Mouse (Mus musculus): Measurements from ENCODE around the gene 1300017J02Rik. TPM values are rescaled to one million over a fixed set of nuclear protein-coding genes. Genes with fewer than 3 reads are reported as not detected.
"Not testable (repeated sequence)": the region's sequence is repeated elsewhere in the genome, so short reads cannot be mapped to it uniquely, and the experiment has no call there.

The 1300017J02Rik gene
- 1.9 and 3.1 TPM in 2 replicates for polyA plus RNA-seq (2014; fragmentation: Nextera tagmentation; extraction: Ambion mirVana)

DNA sequence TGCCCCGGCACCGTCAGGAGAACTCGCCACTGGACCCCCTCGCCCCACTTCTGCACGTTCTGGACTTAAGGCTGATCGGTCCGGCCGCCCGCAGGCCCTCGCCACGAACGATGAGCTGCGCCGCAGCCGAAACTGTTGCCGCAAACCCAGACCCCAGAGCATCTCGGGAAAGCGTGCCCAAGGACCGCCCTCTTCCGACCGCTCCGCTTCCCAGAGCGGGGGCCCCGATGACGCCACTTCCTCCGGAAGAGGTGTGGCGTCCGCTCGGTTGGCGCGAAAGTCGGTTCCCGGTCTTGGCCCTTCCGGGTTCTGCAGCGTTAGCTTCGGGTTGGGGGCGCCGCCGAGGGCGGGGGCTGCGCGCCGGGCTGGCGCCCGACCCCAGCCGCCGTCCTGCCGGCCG lies at the start of gene 1300017J02Rik, which contains the start of gene Topbp1:
Gene 1300017J02Rik (minus strand): TSS at position 156 of the 400 bp plus-strand sequence.
Gene Topbp1 (plus strand): TSS at position 289 of the 400 bp plus-strand sequence.
- Histone ChIP-seq H3K9ac (ENCODE audit: low read length) (peak within 1 kb of the TSS; percentile 95), H3K4me2 (ENCODE audit: low read depth, severe bottlenecking) (peak within 1 kb of the TSS; percentile 62)
- 0% methylated on average over 49 of the region's 49 CpGs for WGBS

DNA sequence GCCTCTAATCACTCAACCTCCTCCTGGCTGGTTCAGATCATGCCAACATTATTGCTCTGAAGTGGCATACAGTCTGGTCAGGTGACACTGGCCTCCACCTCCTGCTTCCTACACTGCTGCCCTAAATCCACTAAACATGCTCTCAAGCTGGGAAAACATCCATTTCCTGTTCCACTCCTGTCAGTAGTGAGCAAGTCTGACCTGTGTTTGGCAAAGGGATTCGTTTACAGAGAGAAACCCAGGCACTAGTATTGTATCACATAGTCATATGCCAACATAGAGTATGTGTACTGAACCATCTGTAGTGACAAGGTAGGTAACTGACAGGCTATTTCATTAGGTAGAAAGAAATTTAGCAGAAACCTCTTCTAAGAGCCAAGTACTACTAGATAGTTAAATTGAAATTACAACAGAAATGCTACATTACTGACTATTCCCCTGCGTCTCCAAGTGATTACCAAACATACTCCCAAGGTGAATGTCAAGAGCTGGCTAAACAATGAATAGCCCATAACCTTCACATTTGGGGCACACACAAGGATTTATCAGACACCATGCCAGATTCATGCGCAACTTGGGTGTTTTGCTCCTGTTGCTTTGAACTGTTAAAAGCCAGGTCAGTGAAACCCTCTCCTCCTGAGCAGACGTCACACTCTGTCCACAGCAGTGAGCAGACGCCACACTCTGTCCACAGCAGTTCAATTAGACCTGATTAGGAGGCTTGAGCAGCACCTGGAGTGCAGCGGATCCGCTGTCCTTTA lies 48.8 kb upstream of the 1300017J02Rik start:
- not testable (repeated sequence) for H3K4me3 ChIP-seq (ENCODE audit: low read depth, low read length); H3K9me3 ChIP-seq (ENCODE audit: control insufficient read depth, low read length); H3K9ac ChIP-seq (ENCODE audit: low read length); H3K4me1 ChIP-seq (ENCODE audit: control insufficient read depth, insufficient read depth, low read length); H3K4me2 ChIP-seq (ENCODE audit: low read depth, severe bottlenecking); H3K27ac ChIP-seq (replicated peaks; ENCODE audit: low read depth, low read length); H3K27me3 ChIP-seq (ENCODE audit: control insufficient read depth, insufficient read depth, low read length); DNase-seq (ENCODE audit: low spot score); ATAC-seq (ENCODE audit: insufficient number of reproducible peaks, low FRiP score, low TSS enrichment, low read depth)
- peaks cover 15% of the 10 kb centered on the region; the same call in 1 of the 2 replicates for H3K36me3 ChIP-seq (ENCODE audit: control insufficient read depth, insufficient read depth, low read length)
- 83% methylated on average over 5 of the region's 7 CpGs for WGBS

More for the DNA sequence above, at the start of gene 1300017J02Rik, which contains the start of gene Topbp1:
- Histone ChIP-seq H3K4me1 (ENCODE audit: control insufficient read depth, insufficient read depth, low read length) (no peaks in the 10 kb centered on the region), H3K9me3 (ENCODE audit: control insufficient read depth, low read length) (no peaks in the 10 kb centered on the region), H3K4me3 (ENCODE audit: low read depth, low read length) (peak within 1 kb of the TSS; percentile 89), H3K27ac (replicated peaks; ENCODE audit: low read depth, low read length) (peak within 1 kb of the TSS; percentile 86), H3K36me3 (ENCODE audit: control insufficient read depth, insufficient read depth, low read length) (peaks cover 5% of the 10 kb centered on the region; the same call in 1 of the 2 replicates), H3K27me3 (ENCODE audit: control insufficient read depth, insufficient read depth, low read length) (no peaks in the 10 kb centered on the region)
- ATAC-seq (ENCODE audit: insufficient number of reproducible peaks, low FRiP score, low TSS enrichment, low read depth), result peak; percentile 94
- DNase-seq (ENCODE audit: low spot score), result peak; percentile 97

DNA sequence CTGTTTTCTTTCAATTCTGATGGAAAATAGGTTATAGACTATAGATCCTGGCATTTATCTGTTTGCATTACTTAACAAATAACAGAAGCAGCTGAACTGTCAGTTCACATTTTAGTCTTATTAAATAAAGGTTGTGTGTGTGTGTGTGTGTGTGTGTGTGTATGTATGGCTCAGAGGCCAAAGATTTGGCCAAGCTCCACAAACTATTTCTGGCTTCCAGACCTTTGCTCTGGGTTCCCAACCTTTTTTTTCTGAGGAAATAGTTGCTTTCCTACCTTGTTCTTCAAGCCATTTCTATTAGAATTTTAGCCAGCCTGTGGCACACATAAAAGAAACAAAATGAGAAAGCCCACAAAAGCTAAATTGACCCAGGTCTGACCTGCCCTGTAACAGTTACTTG lies 43.9 kb upstream of the 1300017J02Rik start:
- no peak for ATAC-seq (ENCODE audit: insufficient number of reproducible peaks, low FRiP score, low TSS enrichment, low read depth)
- Histone ChIP-seq H3K9me3 (ENCODE audit: control insufficient read depth, low read length) (no peaks in the 10 kb centered on the region), H3K27ac (replicated peaks; ENCODE audit: low read depth, low read length) (no peak overlapping the region), H3K4me3 (ENCODE audit: low read depth, low read length) (no peak overlapping the region), H3K4me1 (ENCODE audit: control insufficient read depth, insufficient read depth, low read length) (no peaks in the 10 kb centered on the region), H3K4me2 (ENCODE audit: low read depth, severe bottlenecking) (no peak overlapping the region), H3K9ac (ENCODE audit: low read length) (no peak overlapping the region), H3K27me3 (ENCODE audit: control insufficient read depth, insufficient read depth, low read length) (no peaks in the 10 kb centered on the region), H3K36me3 (ENCODE audit: control insufficient read depth, insufficient read depth, low read length) (peaks cover 10% of the 10 kb centered on the region)
- no peak for DNase-seq (ENCODE audit: low spot score)

DNA sequence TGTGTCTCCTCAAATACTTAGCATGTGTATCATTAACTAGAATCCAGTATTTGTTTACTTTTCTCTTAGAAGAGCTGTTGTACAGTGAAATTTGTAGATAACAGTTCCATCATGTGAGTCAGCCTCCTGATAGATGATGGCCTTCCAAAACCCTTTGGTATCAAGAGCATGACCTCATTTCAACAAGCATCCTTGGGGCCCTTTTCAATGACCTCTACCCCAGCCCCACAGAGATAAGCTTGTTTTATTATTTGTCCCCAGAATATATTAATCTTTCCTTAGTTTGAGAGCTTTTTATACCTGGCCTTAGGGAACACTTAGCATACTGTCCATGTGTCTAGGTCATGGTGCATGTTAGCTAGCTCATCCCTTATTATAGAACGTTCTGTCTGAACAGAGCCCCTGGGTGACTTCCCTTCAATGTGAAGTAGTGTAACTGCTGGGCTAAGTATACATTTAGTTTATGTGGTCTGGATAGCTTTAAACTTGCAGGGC lies 43.2 kb upstream of the 1300017J02Rik start:
- 86% methylated on average over 1 of the region's 1 CpGs for WGBS
- Histone ChIP-seq H3K27me3 (ENCODE audit: control insufficient read depth, insufficient read depth, low read length) (no peaks in the 10 kb centered on the region), H3K4me1 (ENCODE audit: control insufficient read depth, insufficient read depth, low read length) (no peaks in the 10 kb centered on the region), H3K9me3 (ENCODE audit: control insufficient read depth, low read length) (no peaks in the 10 kb centered on the region), H3K4me3 (ENCODE audit: low read depth, low read length) (no peak overlapping the region), H3K4me2 (ENCODE audit: low read depth, severe bottlenecking) (no peak overlapping the region), H3K9ac (ENCODE audit: low read length) (no peak overlapping the region), H3K27ac (replicated peaks; ENCODE audit: low read depth, low read length) (no peak overlapping the region), H3K36me3 (ENCODE audit: control insufficient read depth, insufficient read depth, low read length) (peaks cover 14% of the 10 kb centered on the region)
- ATAC-seq (ENCODE audit: insufficient number of reproducible peaks, low FRiP score, low TSS enrichment, low read depth) (no peak), DNase-seq (ENCODE audit: low spot score) (no peak)

DNA sequence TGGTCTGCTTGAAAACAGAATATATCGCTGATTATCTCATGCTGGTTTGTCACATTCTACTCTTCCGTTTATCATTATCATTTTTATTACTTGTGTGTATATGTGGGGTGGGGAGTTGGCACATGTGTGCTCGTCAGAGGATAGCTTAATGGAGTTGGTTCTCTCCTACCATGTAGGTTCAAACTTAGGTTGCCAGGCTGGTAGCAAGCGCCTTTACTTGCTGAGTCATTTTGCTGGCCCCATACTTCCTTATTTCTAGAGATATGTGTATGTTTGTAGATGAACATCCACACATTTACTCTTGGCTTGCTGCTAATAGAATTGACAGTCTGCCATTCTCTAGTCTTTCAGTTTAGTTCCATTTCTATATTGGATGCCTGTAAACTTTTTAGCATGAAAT lies 42.2 kb upstream of the 1300017J02Rik start:
- WGBS, result 88% methylated on average over 4 of the region's 4 CpGs
- Histone ChIP-seq H3K9ac (ENCODE audit: low read length) (no peak overlapping the region), H3K36me3 (ENCODE audit: control insufficient read depth, insufficient read depth, low read length) (peaks cover 20% of the 10 kb centered on the region), H3K4me3 (ENCODE audit: low read depth, low read length) (no peak overlapping the region), H3K4me1 (ENCODE audit: control insufficient read depth, insufficient read depth, low read length) (no peaks in the 10 kb centered on the region), H3K4me2 (ENCODE audit: low read depth, severe bottlenecking) (no peak overlapping the region), H3K27me3 (ENCODE audit: control insufficient read depth, insufficient read depth, low read length) (no peaks in the 10 kb centered on the region), H3K27ac (replicated peaks; ENCODE audit: low read depth, low read length) (no peak overlapping the region), H3K9me3 (ENCODE audit: control insufficient read depth, low read length) (no peaks in the 10 kb centered on the region)
- no peak for DNase-seq (ENCODE audit: low spot score)
- no peak for ATAC-seq (ENCODE audit: insufficient number of reproducible peaks, low FRiP score, low TSS enrichment, low read depth)

DNA sequence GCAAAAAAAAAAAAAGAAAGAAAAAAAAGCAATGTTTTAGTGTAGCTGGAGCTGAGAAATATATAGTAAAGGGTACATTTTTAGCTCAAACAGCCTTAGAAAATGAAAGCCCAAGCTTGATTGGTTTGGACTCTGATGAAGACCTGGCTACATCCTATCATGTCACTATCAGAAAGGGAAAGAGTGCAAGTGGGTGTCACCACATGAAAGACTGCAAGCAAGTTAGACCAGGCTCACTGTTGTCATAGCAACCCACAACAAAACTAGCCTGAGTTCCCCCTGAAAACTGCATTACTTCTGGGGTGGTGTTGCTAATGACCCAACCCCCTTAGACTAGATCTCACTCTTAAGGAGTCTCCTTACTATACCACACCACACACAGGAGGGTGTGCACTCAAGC lies 32.0 kb upstream of the 1300017J02Rik start:
- Histone ChIP-seq H3K4me3 (ENCODE audit: low read depth, low read length) (no peak overlapping the region), H3K27me3 (ENCODE audit: control insufficient read depth, insufficient read depth, low read length) (no peaks in the 10 kb centered on the region), H3K27ac (replicated peaks; ENCODE audit: low read depth, low read length) (no peak overlapping the region), H3K4me1 (ENCODE audit: control insufficient read depth, insufficient read depth, low read length) (no peaks in the 10 kb centered on the region), H3K9me3 (ENCODE audit: control insufficient read depth, low read length) (no peaks in the 10 kb centered on the region), H3K9ac (ENCODE audit: low read length) (no peak overlapping the region), H3K36me3 (ENCODE audit: control insufficient read depth, insufficient read depth, low read length) (peaks cover 37% of the 10 kb centered on the region), H3K4me2 (ENCODE audit: low read depth, severe bottlenecking) (no peak overlapping the region)
- no peak for ATAC-seq (ENCODE audit: insufficient number of reproducible peaks, low FRiP score, low TSS enrichment, low read depth)
- DNase-seq (ENCODE audit: low spot score), result no peak

DNA sequence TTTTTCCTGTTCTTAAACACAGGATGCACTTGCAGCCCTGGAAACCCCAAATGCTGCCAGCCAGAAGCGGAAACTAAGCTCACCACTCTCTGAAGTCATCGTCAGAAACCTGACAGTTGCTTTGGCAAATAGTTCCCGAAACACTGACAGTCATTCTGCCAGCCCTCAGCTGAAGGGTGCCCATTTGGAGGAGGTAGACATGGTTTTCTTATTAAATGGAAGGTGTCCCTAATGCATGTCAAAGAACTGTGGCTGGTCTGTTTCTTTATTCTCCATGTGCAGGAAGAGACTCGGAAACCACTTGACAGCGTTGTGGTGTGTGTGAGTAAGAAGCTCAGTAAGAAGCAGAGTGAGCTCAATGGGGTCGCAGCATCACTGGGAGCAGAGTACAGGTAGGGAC lies 27.8 kb upstream of the 1300017J02Rik start:
- no peak overlapping the region for H3K27ac ChIP-seq (replicated peaks; ENCODE audit: low read depth, low read length)
- H3K4me1 ChIP-seq (ENCODE audit: control insufficient read depth, insufficient read depth, low read length), result no peaks in the 10 kb centered on the region
- no peak for DNase-seq (ENCODE audit: low spot score)
- H3K4me2 ChIP-seq (ENCODE audit: low read depth, severe bottlenecking), result no peak overlapping the region
- H3K27me3 ChIP-seq (ENCODE audit: control insufficient read depth, insufficient read depth, low read length), result no peaks in the 10 kb centered on the region
- H3K4me3 ChIP-seq (ENCODE audit: low read depth, low read length), result no peak overlapping the region
- no peaks in the 10 kb centered on the region for H3K9me3 ChIP-seq (ENCODE audit: control insufficient read depth, low read length)
- H3K36me3 ChIP-seq (ENCODE audit: control insufficient read depth, insufficient read depth, low read length), result peaks cover 30% of the 10 kb centered on the region
- 91% methylated on average over 6 of the region's 6 CpGs for WGBS
- H3K9ac ChIP-seq (ENCODE audit: low read length), result no peak overlapping the region
- ATAC-seq (ENCODE audit: insufficient number of reproducible peaks, low FRiP score, low TSS enrichment, low read depth), result no peak

DNA sequence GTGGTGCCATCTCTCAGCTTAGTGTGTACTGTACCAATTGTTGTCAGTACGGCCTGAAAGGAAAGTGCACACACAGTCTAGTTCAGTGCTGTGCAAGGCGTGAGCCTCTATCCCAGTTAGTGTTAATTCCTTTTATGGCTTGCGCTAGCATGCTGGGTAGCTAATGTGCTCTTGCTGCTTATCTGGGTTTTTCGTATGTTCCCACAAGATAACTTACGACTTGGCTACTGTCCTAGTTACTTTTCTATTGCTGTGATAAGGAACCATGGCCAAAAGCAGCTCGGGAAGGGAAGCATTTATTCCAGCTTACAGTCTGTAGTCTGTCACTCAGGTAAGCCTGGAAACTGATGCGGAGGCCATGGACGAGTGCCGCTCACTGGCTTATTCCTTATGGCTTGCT lies 21.6 kb upstream of the 1300017J02Rik start:
- 89% methylated on average over 9 of the region's 9 CpGs for WGBS
- DNase-seq (ENCODE audit: low spot score) (no peak), ATAC-seq (ENCODE audit: insufficient number of reproducible peaks, low FRiP score, low TSS enrichment, low read depth) (no peak)
- Histone ChIP-seq H3K4me2 (ENCODE audit: low read depth, severe bottlenecking) (no peak overlapping the region), H3K27ac (replicated peaks; ENCODE audit: low read depth, low read length) (no peak overlapping the region), H3K27me3 (ENCODE audit: control insufficient read depth, insufficient read depth, low read length) (no peaks in the 10 kb centered on the region), H3K4me3 (ENCODE audit: low read depth, low read length) (no peak overlapping the region), H3K9me3 (ENCODE audit: control insufficient read depth, low read length) (no peaks in the 10 kb centered on the region), H3K4me1 (ENCODE audit: control insufficient read depth, insufficient read depth, low read length) (no peaks in the 10 kb centered on the region), H3K36me3 (ENCODE audit: control insufficient read depth, insufficient read depth, low read length) (peaks cover 40% of the 10 kb centered on the region), H3K9ac (ENCODE audit: low read length) (no peak overlapping the region)
